Mouse (Mus musculus) stomach, embryonic 15.5 days (tissue): Measurements from ENCODE around the gene Snx29. TPM values are rescaled to one million over a fixed set of nuclear protein-coding genes. Genes with fewer than 3 reads are reported as not detected.

ENCODE experiments used
- ATAC-seq: fragments of 200-750 bp; cut with Nextera tagmentation; 2 replicates; pipeline ENCODE4 v1.8.0; 2017; ENCODE audit warnings: low read depth, moderate number of reproducible peaks, moderate TSS enrichment; ENCODE audit not compliant: insufficient read depth, low FRiP score
- H3K27ac ChIP-seq: fragments of 300-500 bp; sonication (generic); 2 replicates; pipeline ENCODE4 v1.5.1; 2015; ENCODE audit warnings: mild to moderate bottlenecking, inconsistent platforms
- H3K27me3 ChIP-seq: fragments of 300-500 bp; sonication (generic); replicated peaks from 2 replicates; pipeline ENCODE4 v1.6.1; 2015; ENCODE audit warnings: inconsistent platforms
- H3K36me3 ChIP-seq: fragments of 300-500 bp; sonication (generic); 2 replicates; pipeline ENCODE4 v1.6.1; 2015; ENCODE audit warnings: inconsistent platforms
- H3K4me1 ChIP-seq: fragments of 300-500 bp; sonication (generic); 2 replicates; pipeline ENCODE4 v1.6.1; 2015; ENCODE audit warnings: inconsistent platforms
- H3K4me2 ChIP-seq: fragments of 300-500 bp; sonication (generic); 2 replicates; pipeline ENCODE4 v1.6.1; 2015; ENCODE audit warnings: mild to moderate bottlenecking, inconsistent platforms
- H3K4me3 ChIP-seq: fragments of 300-500 bp; sonication (generic); replicated peaks from 2 replicates; pipeline ENCODE4 v1.5.1; 2015; ENCODE audit warnings: inconsistent platforms
- H3K9ac ChIP-seq: fragments of 300-500 bp; sonication (generic); 2 replicates; pipeline ENCODE4 v1.6.1; 2015; ENCODE audit warnings: inconsistent platforms
- H3K9me3 ChIP-seq: fragments of 300-500 bp; sonication (generic); 2 replicates; pipeline ENCODE4 v1.6.1; 2016; ENCODE audit warnings: inconsistent platforms
- WGBS: fragments of 180-500 bp; shearing (Covaris S2); methylation state at CpG from one replicate; pipeline ENCODE4 v1.1.7; 2015; 5-methylcytosine and 5-hydroxymethylcytosine counted together
- polyA plus RNA-seq: library from polyadenylated mRNA; unstranded; fragments of >200 nt; fragmentation: Nextera tagmentation; extraction: Ambion mirVana; gene quantifications from 2 replicates; pipeline ENCODE4 v1.2.1, GENCODE M21; 2015

The Snx29 gene
- polyA plus RNA-seq, 1 experiment from 2014 or later, result 10.1 TPM

- H3K4me3 ChIP-seq, result no peak overlapping the region
- H3K27ac ChIP-seq, result no peak overlapping the region
- H3K27me3 ChIP-seq, result no peaks in the 10 kb centered on the region
- no peaks in the 10 kb centered on the region for H3K9me3 ChIP-seq
- H3K9ac ChIP-seq, result no peak overlapping the region
- ATAC-seq, result no peak
- 43% methylated on average over 2 of the region's 2 CpGs for WGBS
- H3K36me3 ChIP-seq, result no peaks in the 10 kb centered on the region
- no peaks in the 10 kb centered on the region for H3K4me1 ChIP-seq
- H3K4me2 ChIP-seq, result no peak overlapping the region
These were observed 65.4 kb downstream of the Snx29 start for GRCm38 (mm10) chr16:11388085-11388484.

- Histone ChIP-seq H3K4me1 (no peaks in the 10 kb centered on the region), H3K9ac (no peak overlapping the region), H3K27me3 (no peaks in the 10 kb centered on the region), H3K27ac (no peak overlapping the region), H3K36me3 (no peaks in the 10 kb centered on the region), H3K4me3 (no peak overlapping the region), H3K4me2 (no peak overlapping the region), H3K9me3 (no peaks in the 10 kb centered on the region)
- WGBS, result 39% methylated on average over 2 of the region's 2 CpGs
- no peak for ATAC-seq
These were observed 66.6 kb downstream of the Snx29 start for GRCm38 (mm10) chr16:11389324-11389723.

- no peak overlapping the region for H3K9ac ChIP-seq
- H3K9me3 ChIP-seq, result no peaks in the 10 kb centered on the region
- H3K4me2 ChIP-seq, result no peak overlapping the region
- no peaks in the 10 kb centered on the region for H3K27me3 ChIP-seq
- 56% methylated on average over 2 of the region's 2 CpGs for WGBS
- no peaks in the 10 kb centered on the region for H3K36me3 ChIP-seq
- no peak overlapping the region for H3K27ac ChIP-seq
- H3K4me1 ChIP-seq, result no peaks in the 10 kb centered on the region
- no peak overlapping the region for H3K4me3 ChIP-seq
- ATAC-seq, result no peak
These were observed 73.9 kb downstream of the Snx29 start for GRCm38 (mm10) chr16:11396570-11396969.

GRCm38 (mm10) chr16:11399386-11399785 lies 76.7 kb downstream of the Snx29 start:
- 84% methylated on average over 4 of the region's 4 CpGs for WGBS
- no peak for ATAC-seq
- no peak overlapping the region for H3K4me2 ChIP-seq
- H3K27me3 ChIP-seq, result no peaks in the 10 kb centered on the region
- H3K27ac ChIP-seq, result no peak overlapping the region
- no peaks in the 10 kb centered on the region for H3K9me3 ChIP-seq
- H3K9ac ChIP-seq, result no peak overlapping the region
- no peaks in the 10 kb centered on the region for H3K36me3 ChIP-seq
- no peaks in the 10 kb centered on the region for H3K4me1 ChIP-seq
- no peak overlapping the region for H3K4me3 ChIP-seq

- no peaks in the 10 kb centered on the region for H3K27me3 ChIP-seq
- no peaks in the 10 kb centered on the region for H3K9me3 ChIP-seq
- no peak for ATAC-seq
- no peak overlapping the region for H3K27ac ChIP-seq
- H3K9ac ChIP-seq, result no peak overlapping the region
- no peaks in the 10 kb centered on the region for H3K4me1 ChIP-seq
- 91% methylated on average over 6 of the region's 6 CpGs for WGBS
- no peak overlapping the region for H3K4me2 ChIP-seq
- H3K4me3 ChIP-seq, result no peak overlapping the region
- no peaks in the 10 kb centered on the region for H3K36me3 ChIP-seq
These were observed 77.3 kb downstream of the Snx29 start for GRCm38 (mm10) chr16:11399845-11400565.

GRCm38 (mm10) chr16:11400936-11401335 lies 78.2 kb downstream of the Snx29 start:
- H3K9ac ChIP-seq, result no peak overlapping the region
- 67% methylated on average over 7 of the region's 7 CpGs for WGBS
- ATAC-seq, result no peak

GRCm38 (mm10) chr16:11405193-11405592 lies 82.5 kb downstream of the Snx29 start:
- WGBS, result 77% methylated on average over 3 of the region's 3 CpGs
- H3K27me3 ChIP-seq, result no peaks in the 10 kb centered on the region
- H3K4me2 ChIP-seq, result no peak overlapping the region
- H3K9me3 ChIP-seq, result no peaks in the 10 kb centered on the region
- H3K36me3 ChIP-seq, result no peaks in the 10 kb centered on the region
- 0 out of 2 replicates have a peak, but pooled peaks cover 2% of the 10 kb centered on the region for H3K4me1 ChIP-seq
- no peak overlapping the region for H3K9ac ChIP-seq
- H3K27ac ChIP-seq, result no peak overlapping the region
- H3K4me3 ChIP-seq, result no peak overlapping the region
- ATAC-seq, result no peak

More at GRCm38 (mm10) chr16:11400936-11401335, 78.2 kb downstream of the Snx29 start:
- no peak overlapping the region for H3K4me3 ChIP-seq
- H3K27me3 ChIP-seq, result no peaks in the 10 kb centered on the region
- H3K4me2 ChIP-seq, result no peak overlapping the region
- no peaks in the 10 kb centered on the region for H3K36me3 ChIP-seq
- H3K4me1 ChIP-seq, result no peaks in the 10 kb centered on the region
- H3K27ac ChIP-seq, result no peak overlapping the region
- no peaks in the 10 kb centered on the region for H3K9me3 ChIP-seq

GRCm38 (mm10) chr16:11406201-11406600 lies 83.5 kb downstream of the Snx29 start:
- Histone ChIP-seq H3K27me3 (no peaks in the 10 kb centered on the region), H3K9ac (no peak overlapping the region), H3K27ac (no peak overlapping the region), H3K4me3 (no peak overlapping the region), H3K36me3 (no peaks in the 10 kb centered on the region), H3K4me1 (0 out of 2 replicates have a peak, but pooled peaks cover 2% of the 10 kb centered on the region), H3K4me2 (no peak overlapping the region), H3K9me3 (no peaks in the 10 kb centered on the region)
- no peak for ATAC-seq
- WGBS, result 79% methylated on average over 5 of the region's 5 CpGs

- no peaks in the 10 kb centered on the region for H3K9me3 ChIP-seq
- H3K36me3 ChIP-seq, result no peaks in the 10 kb centered on the region
- H3K4me2 ChIP-seq, result no peak overlapping the region
- H3K27ac ChIP-seq, result no peak overlapping the region
- ATAC-seq, result no peak
- 77% methylated on average over 9 of the region's 9 CpGs for WGBS
- H3K4me1 ChIP-seq, result 0 out of 2 replicates have a peak, but pooled peaks cover 2% of the 10 kb centered on the region
- no peaks in the 10 kb centered on the region for H3K27me3 ChIP-seq
- no peak overlapping the region for H3K4me3 ChIP-seq
- no peak overlapping the region for H3K9ac ChIP-seq
These were observed 83.9 kb downstream of the Snx29 start for GRCm38 (mm10) chr16:11406622-11407021.

GRCm38 (mm10) chr16:11407932-11408620 lies 85.4 kb downstream of the Snx29 start:
- Histone ChIP-seq H3K36me3 (no peaks in the 10 kb centered on the region), H3K27me3 (no peaks in the 10 kb centered on the region), H3K9ac (no peak overlapping the region), H3K9me3 (no peaks in the 10 kb centered on the region), H3K4me1 (0 out of 2 replicates have a peak, but pooled peaks cover 2% of the 10 kb centered on the region), H3K4me3 (no peak overlapping the region), H3K27ac (no peak overlapping the region), H3K4me2 (no peak overlapping the region)
- WGBS, result 55% methylated on average over 8 of the region's 8 CpGs
- ATAC-seq, result 0 out of 2 replicates have a peak, but pooled peaks have one; percentile 31

GRCm38 (mm10) chr16:11408726-11409125 lies 86.0 kb downstream of the Snx29 start:
- no peak for ATAC-seq
- H3K9ac ChIP-seq, result no peak overlapping the region
- H3K4me2 ChIP-seq, result no peak overlapping the region
- H3K36me3 ChIP-seq, result no peaks in the 10 kb centered on the region
- H3K4me3 ChIP-seq, result no peak overlapping the region
- no peak overlapping the region for H3K27ac ChIP-seq
- WGBS, result 76% methylated on average over 4 of the region's 4 CpGs
- 0 out of 2 replicates have a peak, but pooled peaks cover 2% of the 10 kb centered on the region for H3K4me1 ChIP-seq
- H3K9me3 ChIP-seq, result no peaks in the 10 kb centered on the region
- H3K27me3 ChIP-seq, result no peaks in the 10 kb centered on the region

- Histone ChIP-seq H3K27ac (no peak overlapping the region), H3K4me3 (no peak overlapping the region), H3K36me3 (peaks cover 6% of the 10 kb centered on the region; the same call in 1 of the 2 replicates), H3K4me2 (no peak overlapping the region), H3K27me3 (no peaks in the 10 kb centered on the region), H3K9me3 (no peaks in the 10 kb centered on the region), H3K9ac (no peak overlapping the region), H3K4me1 (no peaks in the 10 kb centered on the region)
- 80% methylated on average over 2 of the region's 2 CpGs for WGBS
- no peak for ATAC-seq
These were observed 91.9 kb downstream of the Snx29 start for GRCm38 (mm10) chr16:11414631-11415030.
